Mouse (Mus musculus): ENCODE data around the gene BC147527.
"Not testable (repeated sequence)": the region's sequence is repeated elsewhere in the genome, so short reads cannot be mapped to it uniquely, and the experiment has no call there.

Gene BC147527

GRCm38 (mm10) chr13:120299991-120300442 is at the start of gene BC147527:
Gene BC147527 (plus strand): TSS chr13:120300392.
- in situ Hi-C loops (cut with MboI; ENCODE audit: low sequenced_read_pairs) = no loop called here

- in situ Hi-C loops (cut with MboI; ENCODE audit: low sequenced_read_pairs) = not testable (repeated sequence)
Measured at GRCm38 (mm10) chr13:120251208-120251924, 48.8 kb upstream of the BC147527 start.

- in situ Hi-C loops (cut with MboI; ENCODE audit: low sequenced_read_pairs) = not testable (repeated sequence)
Measured at GRCm38 (mm10) chr13:120258817-120259658, 41.2 kb upstream of the BC147527 start.

GRCm38 (mm10) chr13:120259718-120260117 is 40.5 kb upstream of the BC147527 start:
- in situ Hi-C loops (cut with MboI; ENCODE audit: low sequenced_read_pairs) = not testable (repeated sequence)

- in situ Hi-C loops (cut with MboI; ENCODE audit: low sequenced_read_pairs) = not testable (repeated sequence)
Measured at GRCm38 (mm10) chr13:120262870-120263269, 37.3 kb upstream of the BC147527 start, which contains the start of gene AF067061. Gene AF067061 (plus strand): TSS chr13:120263114.

- in situ Hi-C loops (cut with MboI; ENCODE audit: low sequenced_read_pairs) = not testable (repeated sequence)
Measured at GRCm38 (mm10) chr13:120277837-120278236, 22.4 kb upstream of the BC147527 start.

- in situ Hi-C loops (cut with MboI; ENCODE audit: low sequenced_read_pairs) = no loop called here
Measured at GRCm38 (mm10) chr13:120278784-120279183, 21.4 kb upstream of the BC147527 start.

- in situ Hi-C loops (cut with MboI; ENCODE audit: low sequenced_read_pairs) = no loop called here
Measured at GRCm38 (mm10) chr13:120299324-120299894, 783 bp upstream of the BC147527 start.

GRCm38 (mm10) chr13:120300853-120301252 is 661 bp downstream of the BC147527 start:
- in situ Hi-C loops (cut with MboI; ENCODE audit: low sequenced_read_pairs) = no loop called here

- in situ Hi-C loops (cut with MboI; ENCODE audit: low sequenced_read_pairs) = no loop called here
Measured at GRCm38 (mm10) chr13:120310749-120311148, 10.6 kb downstream of the BC147527 start.

- in situ Hi-C loops (cut with MboI; ENCODE audit: low sequenced_read_pairs) = no loop called here
Measured at GRCm38 (mm10) chr13:120313584-120313983, 13.4 kb downstream of the BC147527 start.

GRCm38 (mm10) chr13:120316578-120316977 is 16.4 kb downstream of the BC147527 start, which contains the start of gene Tcstv3:
Gene Tcstv3 (plus strand): TSS chr13:120316878.
- in situ Hi-C loops (cut with MboI; ENCODE audit: low sequenced_read_pairs) = not testable (repeated sequence)

- in situ Hi-C loops (cut with MboI; ENCODE audit: low sequenced_read_pairs) = no loop called here
Measured at GRCm38 (mm10) chr13:120320183-120320582, 20.0 kb downstream of the BC147527 start.

- in situ Hi-C loops (cut with MboI; ENCODE audit: low sequenced_read_pairs) = no loop called here
Measured at GRCm38 (mm10) chr13:120320721-120321120, 20.5 kb downstream of the BC147527 start.
